Comparison of ENCODE assay signal across 12 mouse cellular contexts in the genomic region with DNA sequence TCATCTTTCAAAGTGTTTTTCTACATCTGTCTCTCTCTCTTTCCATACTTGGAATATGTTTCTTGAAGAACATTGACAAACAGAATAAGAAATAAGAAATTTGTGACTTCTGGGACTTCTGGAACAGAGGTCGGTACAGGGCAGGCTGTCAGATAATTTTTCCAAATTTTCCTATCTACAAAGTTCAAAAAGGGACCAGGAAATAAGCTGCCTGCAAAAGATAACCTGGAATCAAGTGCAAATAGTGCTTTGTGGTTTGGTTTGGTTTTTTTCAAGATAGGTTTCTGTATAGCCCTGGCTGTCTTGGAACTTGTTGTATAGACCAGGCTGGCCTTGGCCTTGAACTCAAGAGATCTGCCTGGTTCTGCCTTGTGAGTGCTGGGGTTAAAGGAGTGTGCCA.
"Had no signal": no experiment of that assay in that cellular context is flagged by ENCODE, and none has a peak within 500 bp of the region (broad histone marks: within the 10 kb centered on the region; RNA-seq: fewer than 3 reads in every experiment).

No protein-coding gene starts in this region.

- H3K4me1 ChIP-seq: midbrain, embryonic 10.5 days; neural tube, embryonic 12.5 days had no signal

- H3K4me3 ChIP-seq: midbrain, embryonic 10.5 days; neural tube, embryonic 12.5 days had no signal

- DNase-seq: lung, adult 18-20 months; lung, embryonic 14.5 days; lung, postnatal 10 days; lung, postnatal 4 days; midbrain, embryonic 14.5 days; right cerebral cortex, postnatal 14 days; thymus, adult 18-20 months; thymus, postnatal 14 days; thymus, postnatal 36 days had no signal

- H3K27me3 ChIP-seq: neural tube, embryonic 12.5 days had no signal

- ATAC-seq: midbrain, embryonic 16.5 days had no signal

- H3K36me3 ChIP-seq: midbrain, embryonic 10.5 days; neural tube, embryonic 12.5 days had no signal

- H3K27ac ChIP-seq: midbrain, embryonic 10.5 days; neural tube, embryonic 12.5 days had no signal

- H3K4me2 ChIP-seq: lung, embryonic 14.5 days; neural tube, embryonic 12.5 days had no signal

- H3K9me3 ChIP-seq: midbrain, embryonic 10.5 days; neural tube, embryonic 12.5 days had no signal

- H3K9ac ChIP-seq: lung, embryonic 14.5 days; neural tube, embryonic 12.5 days had no signal
